Mouse (Mus musculus): ENCODE measurements around the gene Klk8. TPM values are rescaled to one million over a fixed set of nuclear protein-coding genes. Genes with fewer than 3 reads are reported as not detected.

Klk8 gene
- total and polyA plus RNA-seq, 3 experiments = 9.0 to 10.6 (median 10.6) TPM

DNA sequence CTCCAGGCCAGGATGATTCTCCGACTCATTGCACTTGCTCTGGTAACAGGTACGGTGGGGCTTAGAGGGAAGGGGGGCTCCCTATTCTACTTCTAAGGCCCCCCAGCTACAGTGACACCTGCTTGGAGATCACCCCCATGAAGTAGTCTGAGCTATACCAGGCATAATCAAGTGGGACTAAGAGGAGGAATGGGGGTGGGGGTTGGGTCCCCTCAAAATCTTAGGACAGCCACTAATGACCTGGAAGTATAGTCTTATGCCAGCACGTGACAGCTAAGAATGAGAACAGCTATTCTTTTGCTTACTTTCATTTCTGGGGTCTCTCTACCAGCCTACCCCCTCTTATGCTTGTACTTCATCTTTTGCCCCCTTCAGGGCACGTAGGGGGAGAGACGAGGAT is 20.9 kb upstream of the Klk8 start:
- 0 out of 2 replicates have a peak, but pooled peaks cover 2% of the 10 kb centered on the region for H3K4me1 ChIP-seq (ENCODE audit: control insufficient read depth, insufficient read depth, low read length)
- H3K9ac ChIP-seq (ENCODE audit: low read depth, low read length) = no peak overlapping the region
- H3K4me3 ChIP-seq = no peak overlapping the region
- no peak overlapping the region for H3K27ac ChIP-seq
- no peaks in the 10 kb centered on the region for H3K27me3 ChIP-seq (ENCODE audit: control insufficient read depth, insufficient read depth, low read length)
- intact Hi-C loops (cut with DNase I) = no loop called here
- DNase-seq = peak in 1 of 2 experiments; percentile 0
- 85% methylated on average over 5 of the region's 5 CpGs for WGBS
- TF ChIP-seq CTCF (IDR thresholded peaks at IDR 0.05) (no peak), EP300 (IDR thresholded peaks at IDR 0.05; ENCODE audit: insufficient read depth, low read depth, low read length) (no peak), POLR2A (IDR thresholded peaks at IDR 0.05; ENCODE audit: insufficient read depth, low read depth, low read length) (no peak)
- H3K36me3 ChIP-seq (ENCODE audit: control insufficient read depth, insufficient read depth, low read length) = no peaks in the 10 kb centered on the region
- H3K79me2 ChIP-seq (replicated peaks; ENCODE audit: control insufficient read depth, insufficient read depth, low read length) = no peaks in the 10 kb centered on the region

DNA sequence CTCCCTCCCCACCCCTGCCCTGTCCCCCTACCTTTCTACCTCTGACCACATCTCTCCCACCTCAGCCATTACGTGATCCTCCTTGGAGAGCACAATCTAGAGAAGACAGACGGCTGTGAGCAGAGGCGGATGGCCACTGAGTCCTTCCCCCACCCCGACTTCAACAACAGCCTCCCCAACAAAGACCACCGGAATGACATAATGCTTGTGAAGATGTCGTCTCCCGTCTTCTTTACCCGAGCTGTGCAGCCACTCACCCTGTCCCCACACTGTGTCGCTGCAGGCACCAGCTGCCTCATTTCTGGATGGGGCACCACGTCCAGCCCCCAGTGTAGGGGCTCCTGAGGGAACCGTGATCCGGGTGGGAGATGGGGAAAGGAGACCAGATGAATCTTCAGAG is 20.0 kb upstream of the Klk8 start:
- Histone ChIP-seq H3K27me3 (ENCODE audit: control insufficient read depth, insufficient read depth, low read length) (no peaks in the 10 kb centered on the region), H3K9ac (ENCODE audit: low read depth, low read length) (no peak overlapping the region), H3K36me3 (ENCODE audit: control insufficient read depth, insufficient read depth, low read length) (no peaks in the 10 kb centered on the region), H3K4me1 (ENCODE audit: control insufficient read depth, insufficient read depth, low read length) (0 out of 2 replicates have a peak, but pooled peaks cover 2% of the 10 kb centered on the region), H3K27ac (no peak overlapping the region), H3K4me3 (no peak overlapping the region), H3K79me2 (replicated peaks; ENCODE audit: control insufficient read depth, insufficient read depth, low read length) (no peaks in the 10 kb centered on the region)
- TF ChIP-seq CTCF (IDR thresholded peaks at IDR 0.05) = no peak
- TF ChIP-seq POLR2A (IDR thresholded peaks at IDR 0.05; ENCODE audit: insufficient read depth, low read depth, low read length) = no peak
- no peak for TF ChIP-seq EP300 (IDR thresholded peaks at IDR 0.05; ENCODE audit: insufficient read depth, low read depth, low read length)
- intact Hi-C loops (cut with DNase I) = no loop called here
- WGBS = 84% methylated on average over 12 of the region's 12 CpGs
- peak in 1 of 2 experiments; percentile 1 for DNase-seq

- Histone ChIP-seq H3K36me3 (ENCODE audit: control insufficient read depth, insufficient read depth, low read length) (no peaks in the 10 kb centered on the region), H3K27ac (no peak overlapping the region), H3K27me3 (ENCODE audit: control insufficient read depth, insufficient read depth, low read length) (no peaks in the 10 kb centered on the region), H3K79me2 (replicated peaks; ENCODE audit: control insufficient read depth, insufficient read depth, low read length) (no peaks in the 10 kb centered on the region), H3K4me1 (ENCODE audit: control insufficient read depth, insufficient read depth, low read length) (0 out of 2 replicates have a peak, but pooled peaks cover 2% of the 10 kb centered on the region), H3K9ac (ENCODE audit: low read depth, low read length) (no peak overlapping the region), H3K4me3 (no peak overlapping the region)
- intact Hi-C loops (cut with DNase I) = no loop called here
- TF ChIP-seq POLR2A (IDR thresholded peaks at IDR 0.05; ENCODE audit: insufficient read depth, low read depth, low read length) (no peak), CTCF (IDR thresholded peaks at IDR 0.05) (no peak), EP300 (IDR thresholded peaks at IDR 0.05; ENCODE audit: insufficient read depth, low read depth, low read length) (no peak)
- WGBS = 92% methylated on average over 10 of the region's 10 CpGs
- DNase-seq = peak in 1 of 2 experiments; percentile 0
These were observed 19.0 kb upstream of the Klk8 start for GRCm38 (mm10) chr7:43778176-43778970.

DNA sequence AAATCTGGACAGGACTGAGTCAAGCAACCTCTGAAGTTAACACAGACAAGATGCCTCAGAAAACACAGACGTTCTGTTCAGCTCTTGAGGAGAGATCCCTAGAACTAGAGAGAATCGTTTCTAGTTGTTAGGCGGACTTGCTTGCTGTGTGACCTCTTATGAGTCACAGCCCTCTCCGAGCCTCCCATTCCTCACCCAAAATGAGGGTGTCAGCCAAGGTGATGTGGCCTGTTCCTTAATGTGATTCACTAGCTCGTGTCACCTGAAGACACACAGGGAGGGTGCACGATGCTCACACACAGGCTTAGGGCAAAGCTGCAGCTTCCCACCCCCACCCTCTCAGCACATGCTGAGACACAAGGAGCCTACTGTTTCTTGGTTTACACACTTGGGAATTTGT is 17.1 kb upstream of the Klk8 start:
- TF ChIP-seq EP300 (IDR thresholded peaks at IDR 0.05; ENCODE audit: insufficient read depth, low read depth, low read length) = no peak
- TF ChIP-seq POLR2A (IDR thresholded peaks at IDR 0.05; ENCODE audit: insufficient read depth, low read depth, low read length) = no peak
- TF ChIP-seq CTCF (IDR thresholded peaks at IDR 0.05) = no peak
- no peaks in the 10 kb centered on the region for H3K27me3 ChIP-seq (ENCODE audit: control insufficient read depth, insufficient read depth, low read length)
- 0 out of 2 replicates have a peak, but pooled peaks cover 2% of the 10 kb centered on the region for H3K4me1 ChIP-seq (ENCODE audit: control insufficient read depth, insufficient read depth, low read length)
- DNase-seq = no peak
- intact Hi-C loops (cut with DNase I) = loop anchor here (10.0 kb wide), 1 partner anchor 205 kb away; the partner anchor contains the start of gene Zfp719
- WGBS = 49% methylated on average over 6 of the region's 6 CpGs
- no peak overlapping the region for H3K9ac ChIP-seq (ENCODE audit: low read depth, low read length)
- no peaks in the 10 kb centered on the region for H3K79me2 ChIP-seq (replicated peaks; ENCODE audit: control insufficient read depth, insufficient read depth, low read length)
- no peaks in the 10 kb centered on the region for H3K36me3 ChIP-seq (ENCODE audit: control insufficient read depth, insufficient read depth, low read length)
- no peak overlapping the region for H3K4me3 ChIP-seq
- H3K27ac ChIP-seq = no peak overlapping the region

- Histone ChIP-seq H3K79me2 (replicated peaks; ENCODE audit: control insufficient read depth, insufficient read depth, low read length) (no peaks in the 10 kb centered on the region), H3K4me3 (no peak within 1 kb of the TSS), H3K27me3 (ENCODE audit: control insufficient read depth, insufficient read depth, low read length) (no peaks in the 10 kb centered on the region), H3K36me3 (ENCODE audit: control insufficient read depth, insufficient read depth, low read length) (no peaks in the 10 kb centered on the region), H3K9ac (ENCODE audit: low read depth, low read length) (no peak within 1 kb of the TSS), H3K27ac (no peak within 1 kb of the TSS), H3K4me1 (ENCODE audit: control insufficient read depth, insufficient read depth, low read length) (0 out of 2 replicates have a peak, but pooled peaks cover 2% of the 10 kb centered on the region)
- TF ChIP-seq POLR2A (IDR thresholded peaks at IDR 0.05; ENCODE audit: insufficient read depth, low read depth, low read length) (no peak), CTCF (IDR thresholded peaks at IDR 0.05) (no peak), EP300 (IDR thresholded peaks at IDR 0.05; ENCODE audit: insufficient read depth, low read depth, low read length) (no peak)
- intact Hi-C loops (cut with DNase I) = loop anchor here (10.0 kb wide), 1 partner anchor 206 kb away; the partner anchor contains the start of gene Zfp719
- 32% methylated on average over 5 of the region's 5 CpGs for WGBS
- no peak for DNase-seq
These were observed 16.6 kb upstream of the Klk8 start, which contains the start of gene Klk10 for GRCm38 (mm10) chr7:43780746-43781145. Gene Klk10 (plus strand): TSS chr7:43781035.

DNA sequence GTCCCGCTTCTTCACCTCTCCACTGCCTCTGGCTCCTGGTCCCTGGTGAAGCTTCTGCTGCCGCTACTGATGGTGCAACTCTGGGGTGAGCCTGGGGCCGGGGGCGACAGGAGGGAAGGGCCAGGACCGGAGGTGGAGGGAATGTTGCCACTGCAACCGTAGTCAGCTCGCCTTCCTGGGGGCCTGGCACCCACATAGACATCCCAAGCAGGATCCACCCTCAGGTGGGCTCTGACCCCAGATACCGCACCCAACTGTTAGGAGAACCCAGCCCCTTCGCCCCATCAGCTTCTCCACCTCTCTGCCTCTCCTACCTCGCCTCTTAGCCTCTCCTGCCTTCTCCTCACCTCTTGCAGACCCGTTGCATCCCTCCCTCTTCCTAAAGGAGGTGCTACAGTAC is 15.8 kb upstream of the Klk8 start:
- Histone ChIP-seq H3K79me2 (replicated peaks; ENCODE audit: control insufficient read depth, insufficient read depth, low read length) (no peaks in the 10 kb centered on the region), H3K9ac (ENCODE audit: low read depth, low read length) (no peak overlapping the region), H3K27me3 (ENCODE audit: control insufficient read depth, insufficient read depth, low read length) (no peaks in the 10 kb centered on the region), H3K27ac (no peak overlapping the region), H3K4me3 (no peak overlapping the region), H3K36me3 (ENCODE audit: control insufficient read depth, insufficient read depth, low read length) (no peaks in the 10 kb centered on the region), H3K4me1 (ENCODE audit: control insufficient read depth, insufficient read depth, low read length) (0 out of 2 replicates have a peak, but pooled peaks cover 2% of the 10 kb centered on the region)
- no peak for DNase-seq
- intact Hi-C loops (cut with DNase I) = loop anchor here (10.0 kb wide), 1 partner anchor 207 kb away; the partner anchor contains the start of gene Zfp719
- 84% methylated on average over 11 of the region's 11 CpGs for WGBS
- TF ChIP-seq POLR2A (IDR thresholded peaks at IDR 0.05; ENCODE audit: insufficient read depth, low read depth, low read length) (no peak), CTCF (IDR thresholded peaks at IDR 0.05) (no peak), EP300 (IDR thresholded peaks at IDR 0.05; ENCODE audit: insufficient read depth, low read depth, low read length) (no peak)

All from heart, adult 2 months (tissue).